In the genomic region with DNA sequence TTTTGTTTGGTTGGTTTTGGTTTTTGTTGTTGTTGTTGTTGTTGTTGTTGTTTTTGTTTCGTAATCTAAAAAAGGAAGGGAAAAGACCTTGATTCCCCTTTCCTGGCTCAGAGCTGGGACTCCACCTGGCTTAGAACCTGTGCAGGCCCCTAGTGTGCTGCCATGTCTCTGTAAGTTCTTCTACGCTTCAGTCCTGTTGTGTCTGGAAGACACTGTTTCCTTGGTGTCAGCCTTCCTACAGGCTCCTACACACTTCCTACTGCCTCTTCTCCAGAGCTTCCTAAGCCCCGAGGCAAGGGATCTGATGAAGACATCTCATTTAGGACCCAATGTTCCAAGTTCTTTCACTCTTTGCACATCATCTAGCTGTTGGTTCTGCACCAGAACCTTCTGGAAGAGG, we compare ENCODE assay signal across 12 mouse cellular contexts. TPM values are rescaled to one million over a fixed set of nuclear protein-coding genes. Genes with fewer than 3 reads are reported as not detected.
"Had no signal": no experiment of that assay in that cellular context is flagged by ENCODE, and none has a peak within 500 bp of the region (broad histone marks: within the 10 kb centered on the region; RNA-seq: fewer than 3 reads in every experiment).

No protein-coding gene starts in this region.

RNA-seq across cellular contexts. Expression of a gene that starts 22.0 kb away (rescaled TPM):
- polyA plus RNA-seq: kidney, embryonic 15.5 days; limb, embryonic 13.5 days; liver, adult 2 months; liver, embryonic 13.5 days; liver, embryonic 16.5 days; lung, embryonic 16.5 days; midbrain, embryonic 11.5 days; midbrain, embryonic 15.5 days; myocyte; stomach, postnatal 0 days; thymus, adult 2 months had no signal

RNA-seq across cellular contexts. Expression of a gene that starts 30.7 kb away (rescaled TPM):
- polyA plus RNA-seq: kidney, embryonic 15.5 days; limb, embryonic 13.5 days; liver, adult 2 months; liver, embryonic 13.5 days; liver, embryonic 16.5 days; lung, adult 2 months; lung, embryonic 16.5 days; midbrain, embryonic 11.5 days; midbrain, embryonic 15.5 days; myocyte; stomach, postnatal 0 days; thymus, adult 2 months had no signal
